Mouse (Mus musculus): Measurements from ENCODE around the gene Zrsr2. TPM values are rescaled to one million over a fixed set of nuclear protein-coding genes. Genes with fewer than 3 reads are reported as not detected.

Zrsr2 gene
- polyA plus RNA-seq, 1 experiment from 2014 or later = 18.9 TPM

DNA sequence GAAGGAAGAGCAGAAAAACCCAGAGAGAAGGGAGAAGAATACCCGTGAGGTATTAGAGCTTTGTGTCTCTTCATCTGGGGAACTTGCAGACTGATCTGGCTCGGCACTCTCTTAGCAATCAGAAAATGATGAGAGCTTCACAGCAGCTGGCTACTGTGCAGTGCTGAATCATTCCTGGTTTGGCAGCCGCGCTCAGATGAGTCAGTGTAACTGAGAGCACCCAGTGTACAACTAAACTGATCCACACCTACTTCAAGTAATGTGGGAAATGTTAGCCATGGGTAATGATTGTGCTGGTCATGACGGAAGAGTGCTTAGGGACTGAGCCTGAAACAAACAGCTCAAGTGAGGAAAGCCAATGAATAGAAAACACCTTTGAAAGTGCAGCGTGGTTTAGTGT, 19.9 kb downstream of the Zrsr2 start:
- WGBS (ENCODE audit: insufficient replicate concordance) = 76% methylated on average over 6 of the region's 6 CpGs
- H3K36me3 ChIP-seq = peaks cover 35% of the 10 kb centered on the region
- no peaks in the 10 kb centered on the region for H3K9me3 ChIP-seq (replicated peaks)
- no peak overlapping the region for H3K4me2 ChIP-seq
- no peak overlapping the region for H3K27ac ChIP-seq
- H3K9ac ChIP-seq = no peak overlapping the region
- H3K27me3 ChIP-seq = no peaks in the 10 kb centered on the region
- H3K4me1 ChIP-seq (replicated peaks) = no peaks in the 10 kb centered on the region
- ATAC-seq (ENCODE audit: low read depth) (no peak), DNase-seq (no peak)
- H3K4me3 ChIP-seq (replicated peaks) = no peak overlapping the region

DNA sequence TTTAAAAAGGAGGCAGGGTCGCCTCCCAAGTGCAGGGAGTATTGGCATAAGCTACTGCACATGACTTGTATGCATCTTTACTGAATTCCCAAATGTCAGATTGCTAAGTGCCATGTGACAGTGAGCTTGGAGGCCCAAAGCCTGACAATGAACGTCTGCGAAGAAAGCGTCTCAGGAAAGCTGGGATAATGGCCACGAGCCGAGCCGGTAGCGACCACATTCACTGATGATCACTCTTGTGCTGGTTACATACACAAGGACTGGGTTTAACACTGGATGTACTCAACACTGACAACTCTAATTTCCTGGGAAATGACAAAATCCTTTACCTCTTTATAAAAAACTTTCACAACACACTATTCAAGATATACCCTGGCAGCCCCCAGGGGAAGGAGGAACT, 23.7 kb downstream of the Zrsr2 start:
- Histone ChIP-seq H3K27me3 (no peaks in the 10 kb centered on the region), H3K9ac (no peak overlapping the region), H3K4me2 (no peak overlapping the region), H3K27ac (no peak overlapping the region), H3K36me3 (peaks cover 21% of the 10 kb centered on the region), H3K9me3 (replicated peaks) (no peaks in the 10 kb centered on the region), H3K4me1 (replicated peaks) (no peaks in the 10 kb centered on the region), H3K4me3 (replicated peaks) (no peak overlapping the region)
- ATAC-seq (ENCODE audit: low read depth) = no peak
- no peak for DNase-seq
- WGBS (ENCODE audit: insufficient replicate concordance) = 75% methylated on average over 8 of the region's 8 CpGs

DNA sequence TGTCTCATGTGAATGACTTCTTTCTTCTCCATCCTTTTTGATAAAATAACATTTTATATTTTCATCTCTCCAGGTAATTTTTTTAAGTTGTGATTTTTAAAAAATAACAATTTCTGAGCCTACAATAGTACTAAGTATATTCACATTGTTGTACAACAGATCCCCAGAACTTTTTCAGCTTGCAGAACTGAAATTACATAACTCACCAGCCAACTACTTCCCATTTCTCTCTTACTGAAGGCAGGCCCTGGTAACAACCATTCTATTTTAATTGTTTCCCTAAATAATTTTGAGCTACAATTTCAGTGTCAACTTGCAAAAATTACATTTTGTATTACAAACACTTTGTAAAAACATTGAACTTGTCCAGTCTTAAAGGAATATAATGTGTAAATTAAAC, 28.9 kb downstream of the Zrsr2 start:
- Histone ChIP-seq H3K27ac (no peak overlapping the region), H3K4me1 (replicated peaks) (no peaks in the 10 kb centered on the region), H3K36me3 (no peaks in the 10 kb centered on the region), H3K4me2 (no peak overlapping the region), H3K9ac (no peak overlapping the region), H3K27me3 (no peaks in the 10 kb centered on the region), H3K9me3 (replicated peaks) (no peaks in the 10 kb centered on the region), H3K4me3 (replicated peaks) (no peak overlapping the region)
- DNase-seq (no peak), ATAC-seq (ENCODE audit: low read depth) (no peak)

DNA sequence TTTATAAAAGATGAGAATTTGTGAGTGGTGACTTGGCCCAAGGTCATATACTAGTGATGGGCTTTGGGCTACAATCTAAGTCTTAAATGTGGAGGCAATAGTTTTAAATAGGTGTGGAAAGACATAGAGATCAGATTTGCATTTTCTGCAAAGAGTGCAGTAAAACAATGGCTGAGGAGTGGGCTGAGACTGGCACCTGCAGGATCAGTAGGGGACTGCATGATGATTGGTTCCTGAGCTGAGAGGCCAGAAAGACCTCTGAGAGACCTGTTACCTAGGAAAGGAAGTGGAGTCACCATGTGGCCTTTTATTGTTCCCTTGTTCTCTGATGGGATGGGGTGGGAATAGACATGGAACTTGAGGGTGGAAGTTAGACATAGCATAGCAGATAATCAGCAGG, 45.7 kb downstream of the Zrsr2 start:
- no peak for DNase-seq
- Histone ChIP-seq H3K4me1 (replicated peaks) (0 out of 2 replicates have a peak, but pooled peaks cover 3% of the 10 kb centered on the region), H3K4me3 (replicated peaks) (no peak overlapping the region), H3K4me2 (no peak overlapping the region), H3K36me3 (no peaks in the 10 kb centered on the region), H3K27ac (no peak overlapping the region), H3K9ac (no peak overlapping the region), H3K9me3 (replicated peaks) (no peaks in the 10 kb centered on the region), H3K27me3 (peaks cover 15% of the 10 kb centered on the region; the same call in 1 of the 2 replicates)
- ATAC-seq (ENCODE audit: low read depth) = no peak

DNA sequence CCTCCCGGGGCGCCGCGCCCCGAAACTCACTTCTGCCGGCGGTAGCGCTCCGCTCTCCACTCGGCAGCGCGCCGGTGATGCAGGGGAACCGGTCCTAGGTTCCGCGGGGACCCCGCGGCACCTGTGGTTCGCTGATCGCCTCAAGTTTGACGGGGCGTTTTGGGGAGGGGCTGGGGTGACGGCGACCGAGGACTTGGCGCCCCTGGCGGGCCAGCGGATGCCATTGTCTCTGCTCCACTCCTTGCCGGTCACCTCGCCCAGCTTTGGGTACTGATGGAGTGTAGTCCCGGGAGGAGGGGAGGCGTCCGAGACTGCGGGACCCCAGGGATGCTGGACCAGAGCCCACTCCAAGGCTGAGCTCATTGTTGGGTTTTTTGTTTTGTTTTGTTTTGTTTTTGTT, 49.1 kb downstream of the Zrsr2 start:
- Histone ChIP-seq H3K4me3 (replicated peaks) (peak overlapping the region; percentile 72), H3K36me3 (no peaks in the 10 kb centered on the region), H3K9ac (peak overlapping the region; percentile 75), H3K4me1 (replicated peaks) (0 out of 2 replicates have a peak, but pooled peaks cover 4% of the 10 kb centered on the region), H3K27me3 (peaks cover 15% of the 10 kb centered on the region; the same call in 1 of the 2 replicates), H3K4me2 (peak overlapping the region; percentile 91), H3K9me3 (replicated peaks) (no peaks in the 10 kb centered on the region), H3K27ac (no peak overlapping the region; the same call in 1 of the 2 replicates)
- ATAC-seq (ENCODE audit: low read depth) = no peak
- DNase-seq = peak; percentile 9
- 11% methylated on average over 34 of the region's 34 CpGs for whole genome bisulfite sequencing (ENCODE audit: insufficient replicate concordance)

DNA sequence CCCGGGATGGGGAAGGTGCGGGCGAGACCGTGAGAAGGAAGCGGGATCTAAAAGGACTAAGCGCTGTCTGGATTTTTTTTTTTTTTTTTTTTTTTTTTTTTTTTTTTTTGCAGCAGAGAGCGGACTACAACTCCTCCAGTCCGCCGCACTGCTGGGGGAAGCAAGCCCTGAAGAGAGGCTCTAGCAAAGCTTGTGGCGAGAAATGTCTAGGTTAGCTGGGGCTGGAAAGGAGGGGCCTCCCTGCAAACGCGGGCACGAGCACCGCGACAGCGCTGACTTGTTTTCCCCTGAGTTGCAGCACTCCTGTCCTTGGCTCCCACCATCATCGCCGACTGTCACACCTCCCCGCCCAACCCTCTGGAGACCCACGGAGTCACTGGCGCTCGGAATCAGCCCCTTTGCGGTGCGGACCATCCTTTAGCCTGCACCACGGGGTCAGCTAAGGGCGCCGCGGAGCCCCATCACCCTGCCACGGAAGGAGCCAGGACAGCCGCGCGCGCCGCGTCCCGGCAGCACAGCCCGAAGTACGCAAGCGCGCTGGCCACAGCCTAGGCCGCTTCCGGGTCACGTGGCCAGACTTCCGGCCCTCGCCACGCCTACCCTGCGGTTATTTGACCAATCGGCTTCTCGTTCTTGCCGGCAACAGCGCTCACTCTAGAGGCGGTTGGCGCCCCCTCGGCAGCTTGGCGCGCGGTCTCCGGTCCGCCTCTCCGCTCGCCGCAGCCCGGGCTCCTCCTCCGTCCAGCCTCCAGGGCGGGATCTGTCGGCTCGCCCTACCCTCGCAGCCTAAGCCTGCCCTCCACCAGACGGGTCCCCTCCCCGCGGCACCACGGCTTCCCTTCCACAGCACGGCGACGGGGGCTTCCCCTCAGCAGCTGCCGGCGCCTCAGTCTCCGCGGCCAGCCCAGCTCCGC, 49.9 kb downstream of the Zrsr2 start, which contains the start of gene Ap1s2:
Gene Ap1s2, plus strand, starts transcription at position 681 of the 914 bp plus-strand sequence.
- DNase-seq (peak; percentile 91), ATAC-seq (ENCODE audit: low read depth) (peak; percentile 100)
- WGBS (ENCODE audit: insufficient replicate concordance) = 13% methylated on average over 79 of the region's 80 CpGs
- peak within 1 kb of the TSS; percentile 72 for H3K27ac ChIP-seq
- no peaks in the 10 kb centered on the region for H3K9me3 ChIP-seq (replicated peaks)
- H3K4me2 ChIP-seq = peak within 1 kb of the TSS; percentile 91
- H3K4me3 ChIP-seq (replicated peaks) = peak within 1 kb of the TSS; percentile 72
- peaks cover 15% of the 10 kb centered on the region; the same call in 1 of the 2 replicates for H3K27me3 ChIP-seq
- H3K4me1 ChIP-seq (replicated peaks) = 0 out of 2 replicates have a peak, but pooled peaks cover 4% of the 10 kb centered on the region
- H3K9ac ChIP-seq = peak within 1 kb of the TSS; percentile 77
- no peaks in the 10 kb centered on the region for H3K36me3 ChIP-seq

DNA sequence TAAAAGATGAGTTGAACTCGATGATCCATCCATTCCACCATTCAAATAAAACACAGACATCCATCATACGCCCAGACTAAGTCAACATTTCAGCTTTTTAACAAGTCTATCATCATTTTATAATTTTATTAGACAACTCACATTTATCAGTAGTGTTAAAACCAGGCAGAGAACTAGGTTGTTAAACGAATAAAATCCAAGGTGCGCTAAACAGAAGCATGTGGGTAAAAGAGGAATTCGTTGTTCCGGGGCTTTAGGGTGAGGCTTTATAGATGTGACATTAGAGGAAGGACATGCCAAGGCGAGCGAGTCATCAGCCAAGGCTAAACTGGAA, 50.5 kb downstream of the Zrsr2 start:
- no peak for DNase-seq
- peak overlapping the region; percentile 72; the same call in 1 of the 2 replicates for H3K27ac ChIP-seq

DNA sequence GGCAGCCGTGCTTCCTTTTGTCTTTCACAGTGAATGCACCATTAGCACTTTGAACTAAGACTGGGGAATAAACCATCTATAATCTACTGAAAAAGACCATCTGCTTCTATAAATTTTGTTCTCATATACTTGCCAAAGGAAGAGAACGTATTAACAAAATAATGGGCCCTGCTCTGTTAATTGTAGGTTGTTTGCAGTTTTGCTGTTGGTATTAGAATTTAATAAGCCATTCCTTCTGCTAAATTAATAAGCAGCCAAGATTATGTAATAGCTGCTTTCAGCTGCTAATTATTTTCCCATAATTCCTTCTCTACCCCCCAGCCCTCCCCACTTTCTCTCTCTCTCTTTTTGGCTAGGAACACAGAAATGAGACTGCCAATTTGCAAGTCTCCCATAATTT, 51.6 kb downstream of the Zrsr2 start:
- Histone ChIP-seq H3K36me3 (no peaks in the 10 kb centered on the region), H3K4me2 (no peak overlapping the region), H3K9me3 (replicated peaks) (no peaks in the 10 kb centered on the region), H3K27me3 (peaks cover 15% of the 10 kb centered on the region; the same call in 1 of the 2 replicates), H3K4me1 (replicated peaks) (0 out of 2 replicates have a peak, but pooled peaks cover 4% of the 10 kb centered on the region), H3K27ac (no peak overlapping the region), H3K9ac (no peak overlapping the region), H3K4me3 (replicated peaks) (no peak overlapping the region)
- ATAC-seq (ENCODE audit: low read depth) (no peak), DNase-seq (no peak)
- WGBS (ENCODE audit: insufficient replicate concordance) = 76% methylated on average over 2 of the region's 2 CpGs

More for the DNA sequence above, 50.5 kb downstream of the Zrsr2 start:
- no peak for ATAC-seq (ENCODE audit: low read depth)
- peak overlapping the region; percentile 91 for H3K4me2 ChIP-seq
- H3K9me3 ChIP-seq (replicated peaks) = no peaks in the 10 kb centered on the region
- H3K36me3 ChIP-seq = no peaks in the 10 kb centered on the region
- peak overlapping the region; percentile 72 for H3K4me3 ChIP-seq (replicated peaks)
- H3K27me3 ChIP-seq = peaks cover 15% of the 10 kb centered on the region; the same call in 1 of the 2 replicates
- H3K9ac ChIP-seq = peak overlapping the region; percentile 77
- H3K4me1 ChIP-seq (replicated peaks) = 0 out of 2 replicates have a peak, but pooled peaks cover 4% of the 10 kb centered on the region
- WGBS (ENCODE audit: insufficient replicate concordance) = 18% methylated on average over 8 of the region's 8 CpGs

DNA sequence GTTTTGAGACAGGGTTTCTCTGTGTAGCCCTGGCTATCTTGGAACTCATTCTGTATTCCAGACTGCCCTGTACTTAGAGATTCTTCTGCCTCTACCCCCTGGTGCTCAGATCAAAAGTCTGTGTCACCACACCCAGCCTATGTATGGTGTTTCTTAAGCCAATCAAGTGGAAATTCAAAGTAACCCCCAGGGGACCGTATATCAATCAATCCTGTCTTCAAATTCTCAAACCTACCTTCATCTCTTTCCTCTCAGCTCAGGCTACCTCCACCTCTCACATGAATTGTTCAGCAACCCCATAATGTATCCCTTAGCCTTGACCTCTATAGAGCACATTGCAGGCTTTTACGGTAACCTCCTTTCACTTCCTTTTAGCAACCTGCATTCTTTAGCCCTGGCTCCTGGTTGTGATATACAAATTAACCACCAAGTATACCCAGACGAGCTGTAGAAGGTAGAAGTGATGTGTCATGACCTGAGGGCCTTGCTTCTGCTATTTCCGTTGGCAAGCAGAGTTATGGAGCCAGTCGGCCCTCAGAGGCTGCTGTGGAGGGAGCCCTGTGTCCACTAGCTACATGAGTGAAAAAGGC, 58.9 kb downstream of the Zrsr2 start:
- Histone ChIP-seq H3K4me3 (replicated peaks) (no peak overlapping the region), H3K9me3 (replicated peaks) (no peaks in the 10 kb centered on the region), H3K9ac (no peak overlapping the region), H3K27me3 (no peaks in the 10 kb centered on the region), H3K4me1 (replicated peaks) (no peaks in the 10 kb centered on the region), H3K27ac (no peak overlapping the region), H3K4me2 (no peak overlapping the region), H3K36me3 (no peaks in the 10 kb centered on the region)
- ATAC-seq (ENCODE audit: low read depth) (no peak), DNase-seq (no peak)
- WGBS (ENCODE audit: insufficient replicate concordance) = 46% methylated on average over 5 of the region's 5 CpGs

DNA sequence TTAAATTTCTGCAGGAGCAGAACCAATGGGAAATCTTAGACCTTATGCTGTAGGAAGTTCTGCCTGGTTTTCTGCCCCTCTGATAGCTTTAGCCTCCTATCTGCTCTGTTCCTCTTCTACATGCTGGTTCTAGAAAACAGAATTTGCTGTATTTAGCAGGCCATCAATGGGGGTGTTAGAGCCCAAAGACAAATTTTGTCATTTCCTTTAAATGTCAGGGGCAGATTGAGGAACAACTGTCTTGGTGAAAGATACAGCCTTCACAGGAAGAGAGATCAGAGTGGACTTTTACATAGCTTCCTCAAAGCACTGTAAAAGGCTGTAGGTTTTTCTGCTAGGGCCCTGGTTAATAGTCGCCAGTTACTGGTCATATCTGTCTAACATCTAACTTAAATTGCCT, 61.1 kb downstream of the Zrsr2 start:
- H3K9me3 ChIP-seq (replicated peaks) = no peaks in the 10 kb centered on the region
- no peak overlapping the region for H3K4me3 ChIP-seq (replicated peaks)
- H3K27me3 ChIP-seq = no peaks in the 10 kb centered on the region
- WGBS (ENCODE audit: insufficient replicate concordance) = 35% methylated on average over 1 of the region's 1 CpGs
- no peak overlapping the region for H3K4me2 ChIP-seq
- no peak overlapping the region for H3K9ac ChIP-seq
- no peak overlapping the region for H3K27ac ChIP-seq
- no peaks in the 10 kb centered on the region for H3K36me3 ChIP-seq
- no peak for ATAC-seq (ENCODE audit: low read depth)
- H3K4me1 ChIP-seq (replicated peaks) = no peaks in the 10 kb centered on the region
- DNase-seq = no peak

DNA sequence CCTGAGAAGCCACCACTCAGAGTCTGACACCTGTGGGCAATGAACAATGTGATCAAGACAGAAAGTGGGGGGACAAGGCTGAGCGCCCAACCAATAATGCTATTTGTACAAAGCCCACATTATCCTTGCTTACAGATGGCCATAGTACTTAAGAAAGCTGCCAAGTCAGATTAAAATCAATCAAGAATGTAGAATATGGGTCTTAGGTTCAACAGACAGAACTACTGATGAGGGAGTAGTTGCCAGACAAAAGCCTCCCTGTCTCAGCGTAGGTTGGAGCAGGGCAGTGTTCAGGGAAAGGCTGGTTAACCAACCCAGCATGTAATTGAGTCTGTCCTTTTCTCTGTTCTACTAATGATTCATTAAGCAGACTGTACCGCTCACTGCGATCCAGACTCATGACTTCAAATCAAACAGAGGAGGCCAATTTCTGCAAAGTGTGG, 72.9 kb downstream of the Zrsr2 start:
- Histone ChIP-seq H3K9me3 (replicated peaks) (no peaks in the 10 kb centered on the region), H3K36me3 (no peaks in the 10 kb centered on the region), H3K4me2 (no peak overlapping the region), H3K4me3 (replicated peaks) (no peak overlapping the region), H3K9ac (no peak overlapping the region), H3K4me1 (replicated peaks) (no peaks in the 10 kb centered on the region), H3K27me3 (no peaks in the 10 kb centered on the region), H3K27ac (no peak overlapping the region)
- DNase-seq (no peak), ATAC-seq (ENCODE audit: low read depth) (no peak)
- 79% methylated on average over 4 of the region's 4 CpGs for WGBS (ENCODE audit: insufficient replicate concordance)

Measured in liver, embryonic 13.5 days (tissue).